Mouse (Mus musculus) CH12.LX (cell line): ENCODE results near the gene Pkp4. TPM values are rescaled to one million over a fixed set of nuclear protein-coding genes. Genes with fewer than 3 reads are reported as not detected.

ENCODE experiments used
- DNase-seq: peaks from one replicate; pipeline ENCODE4 v3.0.0-alpha.2; 2013; ENCODE audit errors: extremely low read depth
- H3K27ac ChIP-seq: 2 replicates; pipeline ENCODE4 v1.5.1; 2012; ENCODE audit warnings: low read depth, mild to moderate bottlenecking, control low read depth, moderate library complexity; ENCODE audit not compliant: insufficient read depth
- H3K27me3 ChIP-seq: replicated peaks from 2 replicates; pipeline ENCODE3; 2012; ENCODE audit warnings: inconsistent platforms
- H3K36me3 ChIP-seq, 2 experiments: replicated peaks in 1 of 2; 2 replicates each; pipeline versions ENCODE3 to v1.6.1; 2012; ENCODE audit warnings: inconsistent platforms in 1 of 2, low read length in 1 of 2, mild to moderate bottlenecking in 1 of 2, mixed read lengths in 1 of 2, moderate library complexity in 1 of 2; ENCODE audit not compliant: control insufficient read depth in 1 of 2, insufficient read depth in 1 of 2
- H3K4me1 ChIP-seq, 2 experiments: 2 replicates each; pipeline ENCODE4 v1.6.1; 2012; ENCODE audit warnings: inconsistent platforms in 1 of 2, moderate library complexity in 1 of 2; ENCODE audit not compliant: insufficient read depth in 2 of 2, control insufficient read depth in 1 of 2
- H3K4me2 ChIP-seq: 2 replicates; pipeline ENCODE4 v1.6.1; 2012; ENCODE audit warnings: low read depth, mild to moderate bottlenecking, control low read depth; ENCODE audit not compliant: poor library complexity, insufficient read depth, severe bottlenecking
- H3K4me3 ChIP-seq, 3 experiments: fragments of 150-350 bp in 1 of 3; sonication (generic) in 1 of 3; replicated peaks in 1 of 3; 2 replicates each; pipeline versions ENCODE3 to v1.5.1; 2011 to 2012; ENCODE audit warnings: low read depth in 2 of 3, low read length in 2 of 3, mild to moderate bottlenecking in 2 of 3, moderate library complexity in 2 of 3, control low read depth in 1 of 3, improper control_type of control experiment in 1 of 3, inconsistent platforms in 1 of 3, mixed read lengths in 1 of 3; ENCODE audit not compliant: poor library complexity in 1 of 3
- H3K79me2 ChIP-seq: replicated peaks from 2 replicates; pipeline ENCODE4 v1.6.1; 2012; ENCODE audit warnings: mild to moderate bottlenecking, moderate library complexity; ENCODE audit not compliant: control insufficient read depth, poor library complexity, insufficient read depth, severe bottlenecking; ENCODE audit errors: extremely low read depth
- H3K9ac ChIP-seq: 2 replicates; pipeline ENCODE4 v1.6.1; 2012; ENCODE audit warnings: low read depth, mild to moderate bottlenecking, control low read depth, moderate library complexity; ENCODE audit not compliant: insufficient read depth
- H3K9me3 ChIP-seq: replicated peaks from 2 replicates; pipeline ENCODE3; 2012; ENCODE audit warnings: low read length, inconsistent platforms, mixed read lengths
- BHLHE40 ChIP-seq: IDR thresholded peaks from 2 replicates; pipeline ENCODE4 v1.6.1; 2011; ENCODE audit warnings: mild to moderate bottlenecking, low read depth, low read length, improper control_type of control experiment
- CHD1 ChIP-seq: IDR thresholded peaks from 2 replicates; pipeline ENCODE4 v1.6.1; 2012; ENCODE audit warnings: low read depth, low read length, improper control_type of control experiment, inconsistent platforms
- CTCF ChIP-seq, 2 experiments: IDR thresholded peaks in 1 of 2; conservative IDR thresholded peaks in 1 of 2; 2 replicates each; pipeline ENCODE4 v1.5.1; 2011 to 2012; ENCODE audit warnings: low read depth in 2 of 2, low read length in 2 of 2, improper control_type of control experiment in 1 of 2, inconsistent platforms in 1 of 2, mild to moderate bottlenecking in 1 of 2, moderate library complexity in 1 of 2
- E2F4 ChIP-seq: IDR thresholded peaks from 2 replicates; pipeline ENCODE4 v1.6.1; 2011; ENCODE audit warnings: low read depth, low read length, improper control_type of control experiment; ENCODE audit not compliant: insufficient replicate concordance
- EP300 ChIP-seq: IDR thresholded peaks from 2 replicates; pipeline ENCODE4 v1.6.1; 2011; ENCODE audit warnings: low read length, improper control_type of control experiment
- ETS1 ChIP-seq: conservative IDR thresholded peaks from 2 replicates; pipeline ENCODE4 v1.6.1; 2012; ENCODE audit warnings: low read depth, mild to moderate bottlenecking, inconsistent platforms, low read length, improper control_type of control experiment, moderate library complexity
- GABPA ChIP-seq: IDR thresholded peaks from 2 replicates; pipeline ENCODE4 v1.6.1; 2012; ENCODE audit warnings: low read depth, low read length, improper control_type of control experiment, inconsistent platforms; ENCODE audit not compliant: insufficient replicate concordance
- HCFC1 ChIP-seq: IDR thresholded peaks from 2 replicates; pipeline ENCODE4 v1.6.1; 2012; ENCODE audit warnings: low read depth, mild to moderate bottlenecking, inconsistent platforms, low read length, improper control_type of control experiment
- JUN ChIP-seq: IDR thresholded peaks from 2 replicates; pipeline ENCODE4 v1.6.1; 2011; ENCODE audit warnings: low read depth, mild to moderate bottlenecking, low read length, improper control_type of control experiment, moderate library complexity; ENCODE audit not compliant: insufficient read depth
- JUND ChIP-seq: conservative IDR thresholded peaks from 2 replicates; pipeline ENCODE4 v1.6.1; 2011; ENCODE audit warnings: low read depth, low read length, improper control_type of control experiment
- KAT2A ChIP-seq: IDR thresholded peaks from 2 replicates; pipeline ENCODE4 v1.6.1; 2012; ENCODE audit warnings: low read length, improper control_type of control experiment, inconsistent platforms; ENCODE audit not compliant: insufficient replicate concordance
- MAFK ChIP-seq: IDR thresholded peaks from 2 replicates; pipeline ENCODE4 v1.6.1; 2011; ENCODE audit warnings: low read length, improper control_type of control experiment; ENCODE audit not compliant: insufficient replicate concordance
- MAZ ChIP-seq: IDR thresholded peaks from 2 replicates; pipeline ENCODE4 v1.6.1; 2012; ENCODE audit warnings: low read depth, mild to moderate bottlenecking, inconsistent platforms, low read length, improper control_type of control experiment, moderate library complexity
- MEF2A ChIP-seq: IDR thresholded peaks from 2 replicates; pipeline ENCODE4 v1.6.1; 2014; ENCODE audit warnings: low read depth, mild to moderate bottlenecking, inconsistent platforms, low read length, improper control_type of control experiment, borderline replicate concordance
- MXI1 ChIP-seq: IDR thresholded peaks from 2 replicates; pipeline ENCODE4 v1.6.1; 2011; ENCODE audit warnings: mild to moderate bottlenecking, low read depth, low read length, improper control_type of control experiment
- MYC ChIP-seq: IDR thresholded peaks from 2 replicates; pipeline ENCODE4 v1.6.1; 2011; ENCODE audit warnings: low read depth, mild to moderate bottlenecking, improper control_type of control experiment, low read length
- NRF1 ChIP-seq: IDR thresholded peaks from 2 replicates; pipeline ENCODE4 v1.6.1; 2014; ENCODE audit warnings: low read depth, mild to moderate bottlenecking, inconsistent platforms, low read length, improper control_type of control experiment, moderate library complexity
- PAX5 ChIP-seq: IDR thresholded peaks from 2 replicates; pipeline ENCODE4 v1.6.1; 2012; ENCODE audit warnings: low read length, inconsistent platforms, mixed read lengths
- POLR2A ChIP-seq: IDR thresholded peaks from 2 replicates; pipeline ENCODE4 v1.6.1; 2011; ENCODE audit warnings: low read depth, mild to moderate bottlenecking, improper control_type of control experiment, low read length
- SMC3 ChIP-seq: IDR thresholded peaks from 2 replicates; pipeline ENCODE4 v1.6.1; 2011; ENCODE audit warnings: low read depth, low read length, improper control_type of control experiment
- TCF12 ChIP-seq: IDR thresholded peaks from 2 replicates; pipeline ENCODE4 v1.6.1; 2014; ENCODE audit warnings: low read depth, mild to moderate bottlenecking, inconsistent platforms, low read length, improper control_type of control experiment
- UBTF ChIP-seq: IDR thresholded peaks from 2 replicates; pipeline ENCODE4 v1.6.1; 2012; ENCODE audit warnings: low read depth, mild to moderate bottlenecking, inconsistent platforms, low read length, improper control_type of control experiment, moderate library complexity
- ZC3H11A ChIP-seq: IDR thresholded peaks from 2 replicates; pipeline ENCODE4 v1.6.1; 2012; ENCODE audit warnings: low read depth, mild to moderate bottlenecking, inconsistent platforms, low read length, improper control_type of control experiment
- ZKSCAN1 ChIP-seq: IDR thresholded peaks from 2 replicates; pipeline ENCODE4 v1.6.1; 2012; ENCODE audit warnings: low read depth, inconsistent platforms, low read length, improper control_type of control experiment, borderline replicate concordance
- ZMIZ1 ChIP-seq: IDR thresholded peaks from 2 replicates; pipeline ENCODE4 v1.6.1; 2012; ENCODE audit warnings: low read depth, mild to moderate bottlenecking, inconsistent platforms, low read length, improper control_type of control experiment
- ZNF384 ChIP-seq: IDR thresholded peaks from 2 replicates; pipeline ENCODE4 v1.6.1; 2012; ENCODE audit warnings: low read depth, low read length, improper control_type of control experiment, inconsistent platforms
- dilution Hi-C: fragments of 300-500 bp; cut with MboI; formaldehyde crosslinking; loops from 2 replicates; pipeline ENCODE4 v1.14.3; 2020; ENCODE audit warnings: low sequenced_read_pairs; ENCODE audit not compliant: extremely low pct_unique_long_range_greater_than_20kb, extremely low pct_ligation_motif_present
- in situ Hi-C: fragments of 300-500 bp; cut with MboI; formaldehyde crosslinking; loops from 3 replicates; pipeline ENCODE4 v1.14.3; 2019; ENCODE audit warnings: low sequenced_read_pairs, low pct_ligation_motif_present, low pct_unique_long_range_greater_than_20kb, mixed read lengths
- polyA plus RNA-seq: library from polyadenylated mRNA; unstranded; fragments of >175 nt; gene quantifications from 2 replicates; pipeline ENCODE4 v1.2.1, GENCODE M21; 2012; ENCODE audit warnings: low read depth; ENCODE audit not compliant: insufficient read length
- total RNA-seq, 2 experiments: library from RNA; depleted of rRNA; stranded (reverse); fragments of 300-350 nt in 1 of 2; fragments of >200 nt in 1 of 2; gene quantifications; 2 replicates each; pipeline ENCODE4 v1.2.3; 2012 to 2014

The Pkp4 gene
- total and polyA plus RNA-seq, 3 experiments, result not detected

DNA sequence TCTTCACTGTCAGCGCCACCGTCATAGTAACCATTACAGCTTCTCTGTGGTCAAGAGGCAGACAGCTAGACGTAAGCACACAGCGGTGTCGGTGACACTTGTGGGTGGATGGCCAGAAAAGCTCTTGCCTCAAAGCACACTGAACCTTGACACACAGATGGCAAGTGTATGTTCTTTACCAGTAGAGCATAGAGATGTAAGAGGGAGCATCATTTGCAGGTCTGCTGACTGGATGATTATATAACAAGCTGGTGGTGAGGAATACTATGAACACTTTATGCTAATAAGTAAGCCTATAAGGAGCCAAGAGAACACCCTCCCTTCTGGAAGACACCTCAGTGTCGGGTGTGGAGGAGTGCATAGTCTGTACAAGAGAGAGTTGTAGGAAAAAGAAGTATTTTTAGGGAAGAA, 98.2 kb downstream of the Pkp4 start:
- Histone ChIP-seq H3K9ac (no peak overlapping the region), H3K4me1 (no peaks in the 10 kb centered on the region), H3K79me2 (no peaks in the 10 kb centered on the region), H3K36me3 (no peaks in the 10 kb centered on the region), H3K4me3 (no peak overlapping the region), H3K27me3 (no peaks in the 10 kb centered on the region), H3K4me2 (no peak overlapping the region), H3K9me3 (peaks cover 61% of the 10 kb centered on the region), H3K27ac (no peak overlapping the region)
- in situ Hi-C loops, result no loop called here
- dilution Hi-C loops, result no loop called here
- TF ChIP-seq E2F4, result no peak
- no peak for TF ChIP-seq MXI1
- no peak for TF ChIP-seq SMC3
- no peak for TF ChIP-seq HCFC1
- no peak for TF ChIP-seq GABPA
- no peak for TF ChIP-seq ZNF384
- no peak for TF ChIP-seq BHLHE40
- TF ChIP-seq POLR2A, result no peak
- no peak for TF ChIP-seq JUND
- TF ChIP-seq MAFK, result no peak
- no peak for DNase-seq

DNA sequence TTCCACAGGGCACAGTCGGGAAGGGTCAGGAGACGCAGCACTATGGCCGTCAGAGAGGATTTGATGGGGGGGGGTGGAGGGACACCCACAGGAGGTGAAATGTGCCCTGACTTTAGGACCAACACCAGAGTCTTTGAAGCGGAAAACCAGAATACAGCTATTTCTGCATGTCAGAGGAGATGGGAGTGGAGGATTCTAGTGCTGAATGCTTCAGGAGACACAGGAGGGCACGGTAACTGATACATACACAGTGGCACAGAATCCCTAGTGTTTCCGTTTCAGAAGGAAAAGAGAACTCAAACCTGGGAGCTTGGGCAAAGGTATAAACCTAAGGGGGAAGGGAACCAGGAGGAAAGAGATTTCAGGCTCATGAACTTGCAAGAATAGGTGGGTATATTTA, 98.7 kb downstream of the Pkp4 start:
- DNase-seq, result no peak
- H3K36me3 ChIP-seq, result no peaks in the 10 kb centered on the region
- no peak for TF ChIP-seq BHLHE40
- TF ChIP-seq CTCF (conservative IDR thresholded peaks at IDR 0.05 in 1 of 2, IDR thresholded peaks at IDR 0.05 in 1 of 2; ENCODE audit: low read depth in 2 of 2, low read length in 2 of 2), result no peak
- no peak for TF ChIP-seq ZC3H11A
- no peak for TF ChIP-seq MAZ
- TF ChIP-seq PAX5, result no peak
- TF ChIP-seq ETS1, result no peak
- TF ChIP-seq KAT2A, result no peak
- H3K4me1 ChIP-seq, result no peaks in the 10 kb centered on the region
- H3K27ac ChIP-seq, result no peak overlapping the region
- H3K79me2 ChIP-seq, result no peaks in the 10 kb centered on the region
- H3K27me3 ChIP-seq, result no peaks in the 10 kb centered on the region
- no peak overlapping the region for H3K4me2 ChIP-seq
- H3K4me3 ChIP-seq, result no peak overlapping the region
- no peak overlapping the region for H3K9ac ChIP-seq
- in situ Hi-C loops (no loop called here), dilution Hi-C loops (no loop called here)
- H3K9me3 ChIP-seq, result peaks cover 60% of the 10 kb centered on the region

DNA sequence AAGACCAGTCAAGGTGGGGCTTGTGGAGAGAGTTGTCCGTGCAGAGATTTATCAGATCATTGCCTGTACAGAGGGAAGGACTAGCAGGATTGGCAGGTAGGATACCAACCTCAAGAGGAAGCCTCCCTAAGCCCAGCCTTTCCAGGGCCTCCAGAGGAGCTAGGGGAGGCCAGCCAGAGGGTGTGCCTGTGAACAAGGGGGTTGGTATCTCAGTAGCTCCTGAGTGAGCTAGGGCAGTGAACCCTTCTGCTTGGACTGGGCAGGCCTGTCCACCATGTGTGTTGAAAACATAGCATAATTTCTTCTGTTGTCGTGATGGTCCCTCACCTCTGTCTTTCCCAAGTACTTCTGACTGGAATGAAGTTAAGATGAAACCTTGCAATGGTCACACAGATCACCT, 100.6 kb downstream of the Pkp4 start:
- TF ChIP-seq NRF1, result no peak
- no peak for TF ChIP-seq JUN
- no peak for TF ChIP-seq CHD1
- TF ChIP-seq POLR2A, result no peak
- no peak for TF ChIP-seq EP300
- no peak for TF ChIP-seq MEF2A
- no peak for TF ChIP-seq TCF12
- TF ChIP-seq ZMIZ1, result no peak
- TF ChIP-seq KAT2A, result no peak
- TF ChIP-seq ZC3H11A, result no peak
- no peak for TF ChIP-seq E2F4
- TF ChIP-seq MAFK, result no peak
- no peak for TF ChIP-seq ZKSCAN1
- no peak for TF ChIP-seq MYC
- no peak for TF ChIP-seq UBTF
- TF ChIP-seq, all 38 proteins: peak for 0
- in situ Hi-C loops, result no loop called here
- no peaks in the 10 kb centered on the region for H3K36me3 ChIP-seq
- H3K4me2 ChIP-seq, result no peak overlapping the region
- no peaks in the 10 kb centered on the region for H3K79me2 ChIP-seq
- no peak overlapping the region for H3K9ac ChIP-seq
- DNase-seq, result no peak
- no peak overlapping the region for H3K27ac ChIP-seq
- H3K27me3 ChIP-seq, result no peaks in the 10 kb centered on the region
- no peaks in the 10 kb centered on the region for H3K4me1 ChIP-seq
- dilution Hi-C loops, result no loop called here
- H3K9me3 ChIP-seq, result peaks cover 57% of the 10 kb centered on the region
- no peak overlapping the region for H3K4me3 ChIP-seq
